Mouse (Mus musculus) heart, embryonic 14.5 days (tissue): ENCODE results near the gene Pakap. TPM values are rescaled to one million over a fixed set of nuclear protein-coding genes. Genes with fewer than 3 reads are reported as not detected.

ENCODE experiments used
- ATAC-seq: fragments of 200-750 bp; cut with Nextera tagmentation; 2 replicates; pipeline ENCODE4 v1.8.0; 2017; ENCODE audit warnings: low read depth, moderate TSS enrichment; ENCODE audit not compliant: insufficient number of reproducible peaks, insufficient read depth, low FRiP score
- H3K27ac ChIP-seq, 2 experiments: fragments of 200-500 bp in 1 of 2; fragments of 300-500 bp in 1 of 2; sonication (generic) in 1 of 2; replicated peaks in 1 of 2; 2 replicates each; pipeline ENCODE4 v1.5.1; 2012 to 2014; ENCODE audit warnings: low read depth in 2 of 2, low read length in 2 of 2, control low read depth in 1 of 2, mild to moderate bottlenecking in 1 of 2, mixed read lengths in 1 of 2; ENCODE audit not compliant: control insufficient read depth in 1 of 2, insufficient read depth in 1 of 2
- H3K27me3 ChIP-seq: fragments of 300-500 bp; sonication (generic); 2 replicates; pipeline ENCODE4 v1.6.1; 2014; ENCODE audit warnings: mild to moderate bottlenecking, low read length, control low read depth; ENCODE audit not compliant: control insufficient read depth, insufficient read depth
- H3K36me3 ChIP-seq: fragments of 300-500 bp; sonication (generic); 2 replicates; pipeline ENCODE4 v1.6.1; 2014; ENCODE audit warnings: mild to moderate bottlenecking, control low read depth, low read length, mixed read lengths; ENCODE audit not compliant: control insufficient read depth, insufficient read depth
- H3K4me1 ChIP-seq, 2 experiments: fragments of 200-500 bp in 1 of 2; fragments of 300-500 bp in 1 of 2; sonication (generic) in 1 of 2; 2 replicates each; pipeline ENCODE4 v1.6.1; 2012 to 2014; ENCODE audit warnings: low read length in 2 of 2, control low read depth in 1 of 2, mixed read lengths in 1 of 2; ENCODE audit not compliant: control insufficient read depth in 2 of 2, insufficient read depth in 2 of 2
- H3K4me2 ChIP-seq: fragments of 300-500 bp; sonication (generic); 2 replicates; pipeline ENCODE4 v1.6.1; 2014; ENCODE audit warnings: mild to moderate bottlenecking, low read length
- H3K4me3 ChIP-seq, 2 experiments: fragments of 200-500 bp in 1 of 2; fragments of 300-500 bp in 1 of 2; sonication (generic) in 1 of 2; 2 replicates each; pipeline ENCODE4 v1.5.1; 2012 to 2014; ENCODE audit warnings: low read length in 2 of 2, mild to moderate bottlenecking in 2 of 2, control low read depth in 1 of 2, low read depth in 1 of 2, moderate library complexity in 1 of 2; ENCODE audit not compliant: control insufficient read depth in 1 of 2, insufficient read depth in 1 of 2
- H3K9ac ChIP-seq: fragments of 300-500 bp; sonication (generic); 2 replicates; pipeline ENCODE4 v1.6.1; 2014; ENCODE audit warnings: mild to moderate bottlenecking, low read length
- H3K9me3 ChIP-seq: fragments of 300-500 bp; sonication (generic); 2 replicates; pipeline ENCODE4 v1.6.1; 2016; ENCODE audit warnings: low read length, control low read depth; ENCODE audit not compliant: control insufficient read depth
- WGBS: fragments of 180-500 bp; shearing (Covaris S2); extraction: QIAGEN DNeasy Blood & Tissue Kit; methylation state at CpG from one replicate; pipeline ENCODE4 v1.1.7; 2014; 5-methylcytosine and 5-hydroxymethylcytosine counted together
- polyA plus RNA-seq: library from polyadenylated mRNA; unstranded; fragments of >200 nt; fragmentation: Nextera tagmentation; extraction: Ambion mirVana; gene quantifications from 2 replicates; pipeline ENCODE4 v1.2.1, GENCODE M21; 2014

Pakap gene
- polyA plus RNA-seq, 1 experiment from 2014 or later, result 59.6 TPM

- H3K27ac ChIP-seq, result peak overlapping the region in 1 of 2 experiments; percentile 83; a peak in 1 of 4 replicates
- 0 out of 2 replicates have a peak, but pooled peaks cover 4% of the 10 kb centered on the region for H3K36me3 ChIP-seq
- ATAC-seq, result no peak
- no peaks in the 10 kb centered on the region for H3K9me3 ChIP-seq
- H3K4me1 ChIP-seq, result peaks cover 22 to 40% of the 10 kb centered on the region in 2 experiments
- H3K9ac ChIP-seq, result no peak overlapping the region
- H3K4me3 ChIP-seq, result no peak overlapping the region
- WGBS, result 22% methylated on average over 1 of the region's 1 CpGs
- no peak overlapping the region for H3K4me2 ChIP-seq
- no peaks in the 10 kb centered on the region for H3K27me3 ChIP-seq
Measured at GRCm38 (mm10) chr4:57799297-57799696, 231.3 kb downstream of the Pakap start.

DNA sequence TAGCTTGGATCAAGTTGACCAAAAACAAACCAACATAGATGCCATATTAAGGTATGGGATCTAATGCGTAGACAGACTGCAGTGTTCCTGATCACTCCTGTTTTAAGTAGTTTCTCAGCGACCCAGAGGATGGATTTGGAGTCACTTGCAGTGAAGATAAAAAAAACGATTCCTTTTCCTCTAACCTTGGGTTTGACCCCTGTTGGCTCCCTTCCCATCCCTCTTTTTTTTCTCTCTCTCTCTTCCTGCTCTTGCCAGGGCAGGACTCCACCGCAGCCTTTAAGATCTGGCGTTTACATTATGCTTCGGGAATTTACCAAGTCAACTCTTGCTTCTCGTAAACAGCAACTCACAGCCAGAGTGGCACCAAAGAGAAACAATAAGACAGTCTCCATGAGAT is 233.3 kb downstream of the Pakap start:
- H3K9me3 ChIP-seq, result no peaks in the 10 kb centered on the region
- H3K27me3 ChIP-seq, result no peaks in the 10 kb centered on the region
- H3K36me3 ChIP-seq, result 0 out of 2 replicates have a peak, but pooled peaks cover 4% of the 10 kb centered on the region
- H3K4me1 ChIP-seq, result peaks cover 24 to 41% of the 10 kb centered on the region in 2 experiments
- no peak overlapping the region for H3K4me2 ChIP-seq
- H3K4me3 ChIP-seq, result no peak overlapping the region
- H3K9ac ChIP-seq, result no peak overlapping the region
- ATAC-seq, result no peak
- WGBS, result 43% methylated on average over 7 of the region's 7 CpGs
- H3K27ac ChIP-seq, result peak overlapping the region in 1 of 2 experiments; percentile 44; a peak in 2 of 4 replicates

- ATAC-seq, result no peak
- Histone ChIP-seq H3K4me1 (peaks cover 24 to 41% of the 10 kb centered on the region in 2 experiments), H3K4me2 (no peak overlapping the region), H3K9ac (no peak overlapping the region), H3K27ac (0 out of 4 replicates have a peak overlapping the region, but pooled peaks of 1 of the 2 experiments have one; percentile 20), H3K9me3 (no peaks in the 10 kb centered on the region), H3K4me3 (no peak overlapping the region), H3K36me3 (0 out of 2 replicates have a peak, but pooled peaks cover 4% of the 10 kb centered on the region), H3K27me3 (no peaks in the 10 kb centered on the region)
- WGBS, result 83% methylated on average over 5 of the region's 5 CpGs
Measured at GRCm38 (mm10) chr4:57801986-57802385, 234.0 kb downstream of the Pakap start.

- ATAC-seq, result no peak
Measured at GRCm38 (mm10) chr4:57802411-57802810, 234.4 kb downstream of the Pakap start.

DNA sequence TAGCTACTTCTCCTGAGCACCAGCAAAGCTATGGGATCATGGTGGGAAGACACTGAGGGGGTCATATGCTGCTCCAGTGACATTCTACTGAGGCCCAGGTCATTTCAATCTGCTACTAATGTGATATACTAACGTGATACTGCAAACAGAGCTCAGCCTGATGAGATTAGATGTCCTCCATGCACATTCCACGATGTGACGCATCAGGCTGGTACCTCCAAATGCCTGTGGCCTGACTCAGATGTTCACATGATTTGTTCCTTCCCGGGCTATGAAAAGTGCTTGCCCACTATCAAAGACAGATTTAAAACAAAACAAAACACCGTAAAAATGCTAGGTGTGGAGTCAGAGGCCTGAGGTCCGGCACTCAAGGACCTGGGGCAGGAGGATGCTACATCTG is 236.9 kb downstream of the Pakap start:
- H3K4me1 ChIP-seq, result peaks cover 14 to 29% of the 10 kb centered on the region in 2 experiments
- H3K4me3 ChIP-seq, result no peak overlapping the region
- no peaks in the 10 kb centered on the region for H3K27me3 ChIP-seq
- no peak overlapping the region for H3K9ac ChIP-seq
- H3K27ac ChIP-seq, result peak overlapping the region; percentile 20 to 41; a peak in 1 of 4 replicates
- ATAC-seq, result no peak
- WGBS, result 20% methylated on average over 6 of the region's 6 CpGs
- H3K4me2 ChIP-seq, result no peak overlapping the region
- H3K36me3 ChIP-seq, result 0 out of 2 replicates have a peak, but pooled peaks cover 12% of the 10 kb centered on the region
- H3K9me3 ChIP-seq, result no peaks in the 10 kb centered on the region

More at GRCm38 (mm10) chr4:57802411-57802810, 234.4 kb downstream of the Pakap start:
- H3K27me3 ChIP-seq, result no peaks in the 10 kb centered on the region
- 0 out of 4 replicates have a peak overlapping the region, but pooled peaks of 1 of the 2 experiments have one; percentile 20 for H3K27ac ChIP-seq
- peaks cover 24 to 41% of the 10 kb centered on the region in 2 experiments for H3K4me1 ChIP-seq
- H3K4me2 ChIP-seq, result no peak overlapping the region
- H3K4me3 ChIP-seq, result no peak overlapping the region
- 0 out of 2 replicates have a peak, but pooled peaks cover 4% of the 10 kb centered on the region for H3K36me3 ChIP-seq
- 63% methylated on average over 3 of the region's 3 CpGs for WGBS
- no peak overlapping the region for H3K9ac ChIP-seq
- no peaks in the 10 kb centered on the region for H3K9me3 ChIP-seq

- no peak overlapping the region for H3K27ac ChIP-seq
- H3K9me3 ChIP-seq, result no peaks in the 10 kb centered on the region
- 0 out of 2 replicates have a peak, but pooled peaks cover 8% of the 10 kb centered on the region for H3K36me3 ChIP-seq
- no peak overlapping the region for H3K4me3 ChIP-seq
- H3K9ac ChIP-seq, result no peak overlapping the region
- 77% methylated on average over 4 of the region's 4 CpGs for WGBS
- H3K27me3 ChIP-seq, result no peaks in the 10 kb centered on the region
- H3K4me1 ChIP-seq, result peaks cover 19 to 34% of the 10 kb centered on the region in 2 experiments
- no peak overlapping the region for H3K4me2 ChIP-seq
- no peak for ATAC-seq
Measured at GRCm38 (mm10) chr4:57809449-57809848, 241.5 kb downstream of the Pakap start.

DNA sequence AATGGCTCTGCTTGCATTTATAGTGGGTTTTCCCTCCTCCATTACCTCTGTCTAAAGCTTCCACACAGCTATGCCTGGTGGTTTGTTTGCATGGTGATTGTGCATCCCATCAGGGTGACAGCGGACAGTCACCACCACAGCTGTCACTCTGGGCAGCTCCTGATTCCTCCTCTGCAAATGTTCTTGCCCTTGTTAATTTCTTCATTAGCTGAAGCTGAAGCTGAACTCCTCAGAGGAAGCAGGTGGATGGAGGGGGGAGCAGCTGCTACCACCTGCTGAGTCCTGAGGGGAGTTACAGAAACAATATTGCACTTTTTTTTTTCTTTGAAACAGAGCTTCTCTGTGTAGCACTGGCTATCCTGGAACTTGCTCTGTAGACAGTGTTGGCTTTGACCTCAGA is 244.1 kb downstream of the Pakap start:
- 74% methylated on average over 1 of the region's 1 CpGs for WGBS
- no peak overlapping the region for H3K4me3 ChIP-seq
- no peak overlapping the region for H3K4me2 ChIP-seq
- H3K9me3 ChIP-seq, result no peaks in the 10 kb centered on the region
- H3K27ac ChIP-seq, result peak overlapping the region; percentile 87 to 95
- H3K27me3 ChIP-seq, result no peaks in the 10 kb centered on the region
- peaks cover 13 to 29% of the 10 kb centered on the region in 2 experiments for H3K4me1 ChIP-seq
- ATAC-seq, result no peak
- H3K9ac ChIP-seq, result no peak overlapping the region
- 0 out of 2 replicates have a peak, but pooled peaks cover 14% of the 10 kb centered on the region for H3K36me3 ChIP-seq
